In the genomic region with DNA sequence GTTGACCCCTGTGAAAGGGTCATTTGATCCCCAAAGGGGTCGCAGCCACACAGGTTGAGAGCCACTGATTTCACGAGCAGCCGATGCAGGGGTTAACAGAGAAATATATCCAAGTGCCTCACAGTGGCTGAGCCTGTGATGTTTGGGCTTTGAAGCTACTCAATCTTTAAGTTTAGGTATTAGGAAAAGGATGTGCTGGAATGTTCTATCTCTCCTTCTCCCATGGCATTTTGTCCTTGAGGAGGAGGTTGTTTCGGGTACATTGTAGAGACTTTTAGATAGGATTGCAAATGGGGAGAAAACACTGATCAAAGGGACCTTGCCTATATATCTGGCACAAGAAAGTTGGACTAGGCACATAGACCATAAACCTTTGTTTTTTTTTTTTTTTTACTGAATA, we compare ENCODE assay signal across 15 mouse cellular contexts.
"Had no signal": no experiment of that assay in that cellular context is flagged by ENCODE, and none has a peak within 500 bp of the region (broad histone marks: within the 10 kb centered on the region; RNA-seq: fewer than 3 reads in every experiment).

No protein-coding gene starts in this region.

- H3K9ac ChIP-seq: neural tube, embryonic 12.5 days; neural tube, embryonic 13.5 days; neural tube, embryonic 15.5 days; stomach, embryonic 15.5 days had no signal

- DNase-seq: right cerebral cortex, adult 18-20 months; right cerebral cortex, postnatal 14 days; right cerebral cortex, postnatal 25 days; right cerebral cortex, postnatal 4 days; spleen, adult 18-20 months; thymus, adult 2 months; thymus, postnatal 14 days; thymus, postnatal 25 days; thymus, postnatal 36 days; thymus, postnatal 4 days had no signal

- H3K4me2 ChIP-seq: neural tube, embryonic 12.5 days; neural tube, embryonic 13.5 days; neural tube, embryonic 15.5 days; stomach, embryonic 15.5 days had no signal

- H3K27ac ChIP-seq: neural tube, embryonic 12.5 days; neural tube, embryonic 13.5 days; neural tube, embryonic 15.5 days; stomach, embryonic 15.5 days; stomach, postnatal 0 days had no signal

- H3K4me1 ChIP-seq: neural tube, embryonic 12.5 days; neural tube, embryonic 13.5 days; neural tube, embryonic 15.5 days; stomach, embryonic 15.5 days had no signal

- H3K36me3 ChIP-seq: neural tube, embryonic 12.5 days; neural tube, embryonic 13.5 days; neural tube, embryonic 15.5 days; stomach, embryonic 15.5 days had no signal

- H3K9me3 ChIP-seq: neural tube, embryonic 12.5 days; neural tube, embryonic 13.5 days; neural tube, embryonic 15.5 days; stomach, embryonic 15.5 days had no signal

- H3K27me3 ChIP-seq: neural tube, embryonic 12.5 days; neural tube, embryonic 13.5 days; neural tube, embryonic 15.5 days; stomach, embryonic 15.5 days had no signal

- H3K4me3 ChIP-seq: neural tube, embryonic 12.5 days; neural tube, embryonic 13.5 days; neural tube, embryonic 15.5 days; stomach, embryonic 15.5 days had no signal
